Mouse (Mus musculus) kidney, postnatal 4 days (tissue): ENCODE measurements around the gene Olfr1357.

ENCODE experiments used
- DNase-seq, 2 experiments: peaks; one replicate each; pipeline ENCODE4 v3.0.0; 2021; ENCODE audit warnings: mixed read lengths in 2 of 2

Gene Olfr1357

GRCm38 (mm10) chr10:78578204-78578603 is 39.7 kb downstream of the Olfr1357 start:
- DNase-seq = no peak

- DNase-seq = no peak
Measured at GRCm38 (mm10) chr10:78576435-78577184, 41.3 kb downstream of the Olfr1357 start.

- peak; percentile 53 to 62 for DNase-seq
Measured at GRCm38 (mm10) chr10:78575690-78576089, 42.2 kb downstream of the Olfr1357 start.

GRCm38 (mm10) chr10:78575105-78575632 is 42.7 kb downstream of the Olfr1357 start:
- no peak for DNase-seq

GRCm38 (mm10) chr10:78574250-78575104 is 43.4 kb downstream of the Olfr1357 start, which contains the start of gene Ilvbl:
Gene Ilvbl (plus strand): TSS chr10:78574346.
- DNase-seq = peak; percentile 97 to 98

- DNase-seq = no peak
Measured at GRCm38 (mm10) chr10:78573226-78573625, 44.6 kb downstream of the Olfr1357 start.

- DNase-seq = no peak
Measured at GRCm38 (mm10) chr10:78570897-78571296, 47.0 kb downstream of the Olfr1357 start.

- no peak for DNase-seq
Measured at GRCm38 (mm10) chr10:78570416-78570815, 47.5 kb downstream of the Olfr1357 start.

- DNase-seq = no peak
Measured at GRCm38 (mm10) chr10:78569686-78570085, 48.2 kb downstream of the Olfr1357 start.

- DNase-seq = no peak
Measured at GRCm38 (mm10) chr10:78569191-78569590, 48.7 kb downstream of the Olfr1357 start.

- DNase-seq = no peak
Measured at GRCm38 (mm10) chr10:78565070-78565469, 52.8 kb downstream of the Olfr1357 start.
